Mouse (Mus musculus): ENCODE data around the gene Shcbp1l. TPM values are rescaled to one million over a fixed set of nuclear protein-coding genes. Genes with fewer than 3 reads are reported as not detected.

Shcbp1l gene
- total and polyA plus RNA-seq, 3 experiments = 0.59 to 1.6 TPM; not detected in 1

- Histone ChIP-seq H3K27me3 (replicated peaks) (no peaks in the 10 kb centered on the region), H3K36me3 (replicated peaks in 1 of 2; ENCODE audit: control insufficient read depth in 1 of 2, insufficient read depth in 1 of 2, low read length in 1 of 2) (no peaks in the 10 kb centered on the region), H3K9ac (ENCODE audit: insufficient read depth, low read depth) (no peak overlapping the region), H3K9me3 (replicated peaks; ENCODE audit: low read length) (no peaks in the 10 kb centered on the region), H3K4me2 (ENCODE audit: insufficient read depth, low read depth, poor library complexity, severe bottlenecking) (no peak overlapping the region), H3K4me1 (ENCODE audit: control insufficient read depth in 1 of 2, insufficient read depth in 2 of 2) (peaks cover 8 to 62% of the 10 kb centered on the region in 2 experiments), H3K27ac (ENCODE audit: insufficient read depth, low read depth) (no peak overlapping the region), H3K4me3 (replicated peaks in 1 of 3; ENCODE audit: low read depth in 2 of 3, low read length in 2 of 3, poor library complexity in 1 of 3) (no peak overlapping the region), H3K79me2 (replicated peaks; ENCODE audit: control insufficient read depth, extremely low read depth, insufficient read depth, poor library complexity, severe bottlenecking) (peaks cover 19% of the 10 kb centered on the region)
- dilution Hi-C loops (cut with MboI; ENCODE audit: extremely low pct_ligation_motif_present, extremely low pct_unique_long_range_greater_than_20kb, low sequenced_read_pairs) (no loop called here), in situ Hi-C loops (cut with MboI; ENCODE audit: low pct_ligation_motif_present, low pct_unique_long_range_greater_than_20kb, low sequenced_read_pairs) (no loop called here)
- no peak for DNase-seq (ENCODE audit: extremely low read depth)
- no peak for TF ChIP-seq TBP (conservative IDR thresholded peaks at IDR 0.05; ENCODE audit: low read depth, low read length)
Observed at GRCm38 (mm10) chr1:153491345-153491744, 66.4 kb downstream of the Shcbp1l start.

GRCm38 (mm10) chr1:153491822-153492221 lies 66.9 kb downstream of the Shcbp1l start:
- H3K36me3 ChIP-seq (replicated peaks in 1 of 2; ENCODE audit: control insufficient read depth in 1 of 2, insufficient read depth in 1 of 2, low read length in 1 of 2) = no peaks in the 10 kb centered on the region
- H3K79me2 ChIP-seq (replicated peaks; ENCODE audit: control insufficient read depth, extremely low read depth, insufficient read depth, poor library complexity, severe bottlenecking) = peaks cover 15% of the 10 kb centered on the region
- no peaks in the 10 kb centered on the region for H3K27me3 ChIP-seq (replicated peaks)
- dilution Hi-C loops (cut with MboI; ENCODE audit: extremely low pct_ligation_motif_present, extremely low pct_unique_long_range_greater_than_20kb, low sequenced_read_pairs) = no loop called here
- no peak overlapping the region for H3K27ac ChIP-seq (ENCODE audit: insufficient read depth, low read depth)
- peaks cover 8 to 62% of the 10 kb centered on the region in 2 experiments for H3K4me1 ChIP-seq (ENCODE audit: control insufficient read depth in 1 of 2, insufficient read depth in 2 of 2)
- no peak overlapping the region; the same call in 1 of the 2 replicates for H3K4me2 ChIP-seq (ENCODE audit: insufficient read depth, low read depth, poor library complexity, severe bottlenecking)
- in situ Hi-C loops (cut with MboI; ENCODE audit: low pct_ligation_motif_present, low pct_unique_long_range_greater_than_20kb, low sequenced_read_pairs) = no loop called here
- no peaks in the 10 kb centered on the region for H3K9me3 ChIP-seq (replicated peaks; ENCODE audit: low read length)
- no peak overlapping the region for H3K4me3 ChIP-seq (replicated peaks in 1 of 3; ENCODE audit: low read depth in 2 of 3, low read length in 2 of 3, poor library complexity in 1 of 3)
- TF ChIP-seq ZC3H11A (IDR thresholded peaks at IDR 0.05; ENCODE audit: low read depth, low read length) (no peak), JUN (IDR thresholded peaks at IDR 0.05; ENCODE audit: insufficient read depth, low read depth, low read length) (no peak), MXI1 (IDR thresholded peaks at IDR 0.05; ENCODE audit: low read depth, low read length) (no peak), SIN3A (IDR thresholded peaks at IDR 0.05; ENCODE audit: low read length) (no peak), PAX5 (IDR thresholded peaks at IDR 0.05; ENCODE audit: low read length) (no peak), UBTF (IDR thresholded peaks at IDR 0.05; ENCODE audit: low read depth, low read length) (no peak), NELFE (IDR thresholded peaks at IDR 0.05; ENCODE audit: low read depth, low read length) (no peak), BHLHE40 (IDR thresholded peaks at IDR 0.05; ENCODE audit: low read depth, low read length) (no peak), POLR2A (IDR thresholded peaks at IDR 0.05; ENCODE audit: low read depth, low read length) (no peak), ELF1 (IDR thresholded peaks at IDR 0.05; ENCODE audit: low read depth, low read length) (no peak), E2F4 (IDR thresholded peaks at IDR 0.05; ENCODE audit: insufficient replicate concordance, low read depth, low read length) (no peak), MEF2A (IDR thresholded peaks at IDR 0.05; ENCODE audit: borderline replicate concordance, low read depth, low read length) (no peak), RCOR1 (conservative IDR thresholded peaks at IDR 0.05; ENCODE audit: low read depth, low read length) (no peak), ZKSCAN1 (IDR thresholded peaks at IDR 0.05; ENCODE audit: borderline replicate concordance, low read depth, low read length) (no peak), USF2 (conservative IDR thresholded peaks at IDR 0.05; ENCODE audit: low read depth, low read length) (no peak), POLR2AphosphoS2 (IDR thresholded peaks at IDR 0.05; ENCODE audit: low read depth, low read length) (no peak)
- no peak overlapping the region for H3K9ac ChIP-seq (ENCODE audit: insufficient read depth, low read depth)
- DNase-seq (ENCODE audit: extremely low read depth) = no peak
